In genomic region chr13:51120734-51121133, GRCm38 (mm10) we compare ENCODE assay signal across 13 mouse cellular contexts. TPM values are rescaled to one million over a fixed set of nuclear protein-coding genes. Genes with fewer than 3 reads are reported as not detected.
DNase-seq lines count a peak whose midpoint lies in the region; ATAC-seq and TF ChIP-seq lines count a peak whose summit lies in the region.
"Had no signal": no experiment of that assay in that cellular context is flagged by ENCODE, and none has a peak within 500 bp of the region (broad histone marks: within the 10 kb centered on the region; RNA-seq: fewer than 3 reads in every experiment).

No protein-coding gene starts in this region.

- H3K36me3 ChIP-seq in intestine, embryonic 14.5 days (ENCODE audit: control insufficient read depth, insufficient read depth, low read length), result peaks cover 27% of the 10 kb centered on the region
- peaks cover 8% of the 10 kb centered on the region; the same call in 1 of the 2 replicates for H3K36me3 ChIP-seq in intestine, postnatal 0 days (ENCODE audit: control insufficient read depth, insufficient read depth)
- peaks cover 38% of the 10 kb centered on the region for H3K36me3 ChIP-seq in E14TG2a.4 (ENCODE audit: insufficient read depth, low read length)
- H3K36me3 ChIP-seq in ES-E14 (ENCODE audit: control insufficient read depth, insufficient read depth, low read length, poor library complexity, severe bottlenecking), result peaks cover 2% of the 10 kb centered on the region; the same call in 1 of the 2 replicates
- H3K36me3 ChIP-seq in limb, embryonic 15.5 days, result peaks cover 6% of the 10 kb centered on the region; the same call in 1 of the 2 replicates

- no peak for TF ChIP-seq CTCF in intestine, postnatal 0 days (IDR thresholded peaks at IDR 0.05; ENCODE audit: low read depth)
- no peak for TF ChIP-seq CTCF in E14TG2a.4 (conservative IDR thresholded peaks at IDR 0.05; ENCODE audit: low read length)

- no peak for ATAC-seq in intestine, embryonic 14.5 days (replicated peaks; ENCODE audit: low FRiP score, low TSS enrichment, low read depth)
- ATAC-seq in intestine, postnatal 0 days, result no peak
- no peak for ATAC-seq in limb, embryonic 15.5 days (ENCODE audit: insufficient number of reproducible peaks, low FRiP score, low TSS enrichment, low read depth)
- ATAC-seq: midbrain, embryonic 16.5 days had no signal

- WGBS in intestine, embryonic 14.5 days, result 26% methylated on average over 4 of the region's 4 CpGs
- WGBS in intestine, postnatal 0 days, result 11% methylated on average over 4 of the region's 4 CpGs
- WGBS in limb, embryonic 15.5 days, result 34% methylated on average over 4 of the region's 4 CpGs

- H3K4me1 ChIP-seq in intestine, embryonic 14.5 days (replicated peaks; ENCODE audit: control insufficient read depth, insufficient read depth, low read length), result peaks cover 22% of the 10 kb centered on the region
- peaks cover 16% of the 10 kb centered on the region for H3K4me1 ChIP-seq in intestine, postnatal 0 days (replicated peaks; ENCODE audit: control insufficient read depth, insufficient read depth, low read length)
- H3K4me1 ChIP-seq in E14TG2a.4 (replicated peaks; ENCODE audit: low read depth, low read length) (peaks cover 100% of the 10 kb centered on the region), ES-E14 (ENCODE audit: control insufficient read depth in 2 of 2, insufficient read depth in 2 of 2, low read length in 2 of 2, poor library complexity in 1 of 2) (peaks cover 32 to 41% of the 10 kb centered on the region in 2 experiments)
- peaks cover 48% of the 10 kb centered on the region for H3K4me1 ChIP-seq in limb, embryonic 15.5 days

- peak overlapping the region; percentile 23; the same call in 1 of the 2 replicates for H3K27ac ChIP-seq in intestine, embryonic 14.5 days (ENCODE audit: low read depth)
- no peak overlapping the region for H3K27ac ChIP-seq in intestine, postnatal 0 days (ENCODE audit: low read depth, low read length)
- peak overlapping the region; percentile 48; the same call in 1 of the 2 replicates for H3K27ac ChIP-seq in ES-E14 (ENCODE audit: insufficient read depth, low read depth, low read length, poor library complexity, severe bottlenecking)
- 0 out of 2 replicates have a peak overlapping the region, but pooled peaks have one; percentile 38 for H3K27ac ChIP-seq in limb, embryonic 15.5 days
- H3K27ac ChIP-seq: limb, embryonic 12.5 days had no signal

- DNase-seq in intestine, embryonic 14.5 days (ENCODE audit: low spot score), result no peak
- no peak for DNase-seq in ES-E14 (ENCODE audit: low read depth, low spot score)
- DNase-seq in cerebellum, adult 18-20 months, result no peak
- DNase-seq in left cerebral cortex, adult 9 months (ENCODE audit: low spot score in 2 of 2), result no peak
- DNase-seq: adrenal gland, postnatal 36 days; cerebellum, adult 2 months; thymus, postnatal 14 days had no signal

- in situ Hi-C loops in ES-E14 (cut with MboI; ENCODE audit: low sequenced_read_pairs in 2 of 2, unreplicated experiment in 2 of 2), result no loop called here

- H3K27me3 ChIP-seq in intestine, embryonic 14.5 days (replicated peaks; ENCODE audit: control insufficient read depth, insufficient read depth, low read length), result no peaks in the 10 kb centered on the region
- no peaks in the 10 kb centered on the region for H3K27me3 ChIP-seq in intestine, postnatal 0 days (replicated peaks; ENCODE audit: control insufficient read depth, insufficient read depth, low read length)
- H3K27me3 ChIP-seq in E14TG2a.4 (ENCODE audit: insufficient read depth, low read length), result no peaks in the 10 kb centered on the region
- H3K27me3 ChIP-seq in limb, embryonic 15.5 days, result no peaks in the 10 kb centered on the region
- H3K27me3 ChIP-seq: limb, embryonic 12.5 days had no signal

- H3K4me3 ChIP-seq in intestine, embryonic 14.5 days (ENCODE audit: low read depth, low read length), result no peak overlapping the region
- H3K4me3 ChIP-seq in intestine, postnatal 0 days (ENCODE audit: low read depth, low read length), result no peak overlapping the region
- H3K4me3 ChIP-seq in E14TG2a.4 (replicated peaks; ENCODE audit: low read length) (peak overlapping the region; percentile 71), ES-E14 (ENCODE audit: insufficient read depth in 1 of 2, low read depth in 1 of 2, low read length in 2 of 2, poor library complexity in 1 of 2, severe bottlenecking in 1 of 2) (no peak overlapping the region)
- H3K4me3 ChIP-seq in limb, embryonic 15.5 days, result no peak overlapping the region
- H3K4me3 ChIP-seq: limb, embryonic 12.5 days had no signal

- no peaks in the 10 kb centered on the region for H3K9me3 ChIP-seq in intestine, embryonic 14.5 days (ENCODE audit: control insufficient read depth, low read length)
- H3K9me3 ChIP-seq in intestine, postnatal 0 days (ENCODE audit: control insufficient read depth), result no peaks in the 10 kb centered on the region
- H3K9me3 ChIP-seq in E14TG2a.4 (ENCODE audit: low read length) (no peaks in the 10 kb centered on the region), ES-E14 (ENCODE audit: control insufficient read depth, insufficient read depth, low read depth, low read length) (no peaks in the 10 kb centered on the region)
- H3K9me3 ChIP-seq in limb, embryonic 15.5 days, result no peaks in the 10 kb centered on the region
- H3K9me3 ChIP-seq: limb, embryonic 12.5 days had no signal

- no peak overlapping the region for H3K9ac ChIP-seq in intestine, embryonic 14.5 days (ENCODE audit: low read length)
- no peak overlapping the region for H3K9ac ChIP-seq in intestine, postnatal 0 days (ENCODE audit: low read depth, low read length)
- H3K9ac ChIP-seq in ES-E14 (ENCODE audit: insufficient read depth, low read depth, low read length, poor library complexity, severe bottlenecking), result no peak overlapping the region
- no peak overlapping the region for H3K9ac ChIP-seq in limb, embryonic 15.5 days
- H3K9ac ChIP-seq: limb, embryonic 12.5 days had no signal

- peak overlapping the region; percentile 30; the same call in 1 of the 2 replicates for H3K4me2 ChIP-seq in intestine, embryonic 14.5 days (ENCODE audit: low read length)
- no peak overlapping the region; the same call in 1 of the 2 replicates for H3K4me2 ChIP-seq in intestine, postnatal 0 days (replicated peaks; ENCODE audit: low read depth)
- no peak overlapping the region for H3K4me2 ChIP-seq in limb, embryonic 15.5 days
- H3K4me2 ChIP-seq: limb, embryonic 12.5 days had no signal

TF ChIP-seq in ES-E14, 5 proteins besides CTCF, POLR2A, EP300 and RAD21:
- TF ChIP-seq ZNF384 (IDR thresholded peaks at IDR 0.05; ENCODE audit: low read depth, low read length) (no peak), ZC3H11A (IDR thresholded peaks at IDR 0.05; ENCODE audit: borderline replicate concordance, low read depth, low read length) (no peak), MAFK (IDR thresholded peaks at IDR 0.05; ENCODE audit: insufficient read depth, low read depth, low read length) (no peak), CHD2 (IDR thresholded peaks at IDR 0.05; ENCODE audit: low read depth, low read length) (no peak), HCFC1 (IDR thresholded peaks at IDR 0.05; ENCODE audit: borderline replicate concordance, insufficient read depth, low read length) (no peak)

RNA-seq across cellular contexts. Expression of gene Spin1, which starts 20.1 kb away (rescaled TPM):
- 97.3 and 108 TPM in 2 replicates for polyA plus RNA-seq in intestine, embryonic 14.5 days (2014; fragmentation: Nextera tagmentation; extraction: Ambion mirVana)
- polyA plus RNA-seq in intestine, postnatal 0 days (2015; fragmentation: Nextera tagmentation; extraction: Ambion mirVana), result 32.7 and 35.0 TPM in 2 replicates
- total RNA-seq in ES-E14 (2012; rRNA removed), result 33.9 and 36.4 TPM in 2 replicates
- 81.4 and 90.7 TPM in 2 replicates for polyA plus RNA-seq in limb, embryonic 15.5 days (2015; fragmentation: Nextera tagmentation; extraction: Ambion mirVana)

RNA-seq across cellular contexts. Expression of gene Nxnl2, which starts 50.1 kb away (rescaled TPM):
- polyA plus RNA-seq in intestine, embryonic 14.5 days (2014; fragmentation: Nextera tagmentation; extraction: Ambion mirVana), result 2.1 and 2.2 TPM in 2 replicates
- 5.0 and 6.1 TPM in 2 replicates for polyA plus RNA-seq in intestine, postnatal 0 days (2015; fragmentation: Nextera tagmentation; extraction: Ambion mirVana)
- 1.0 and 1.1 TPM in 2 replicates for total RNA-seq in ES-E14 (2012; rRNA removed)
- 3.5 and 4.2 TPM in 2 replicates for polyA plus RNA-seq in limb, embryonic 15.5 days (2015; fragmentation: Nextera tagmentation; extraction: Ambion mirVana)
- total RNA-seq: granulocyte monocyte progenitor cell, adult 5-6 weeks had no signal
